29 mouse cellular contexts compared by ENCODE assay signal in genomic region chr16:87638098-87638497, GRCm38 (mm10).
A peak's percentile ranks its signal among the peaks of the same experiment; 100 is the strongest.
DNase-seq lines count a peak whose midpoint lies in the region; ATAC-seq and TF ChIP-seq lines count a peak whose summit lies in the region.
"Had no signal": no experiment of that assay in that cellular context is flagged by ENCODE, and none has a peak within 500 bp of the region (broad histone marks: within the 10 kb centered on the region; RNA-seq: fewer than 3 reads in every experiment).

No protein-coding gene starts in this region.

- 39% methylated on average over 1 of the region's 1 CpGs for WGBS in kidney, postnatal 0 days
- 30% methylated on average over 1 of the region's 1 CpGs for WGBS in kidney, embryonic 16.5 days
- WGBS in lung, postnatal 0 days: 35% methylated on average over 1 of the region's 1 CpGs

- TF ChIP-seq EP300 in lung, postnatal 0 days (IDR thresholded peaks at IDR 0.05): no peak

- no peaks in the 10 kb centered on the region for H3K27me3 ChIP-seq in kidney, postnatal 0 days (ENCODE audit: insufficient read depth, low read length)
- H3K27me3 ChIP-seq in kidney, embryonic 16.5 days (ENCODE audit: insufficient read depth, low read length): no peaks in the 10 kb centered on the region
- no peaks in the 10 kb centered on the region for H3K27me3 ChIP-seq in lung, postnatal 0 days (replicated peaks; ENCODE audit: insufficient read depth, low read length)
- H3K27me3 ChIP-seq: CH12.LX; embryonic facial prominence, embryonic 13.5 days; forebrain, embryonic 15.5 days; heart, embryonic 15.5 days; intestine, embryonic 15.5 days; limb, embryonic 15.5 days; liver, embryonic 13.5 days; megakaryocyte, embryonic 14.5 days; midbrain, embryonic 12.5 days; neural tube, embryonic 12.5 days; stomach, embryonic 15.5 days had no signal

- H3K4me2 ChIP-seq in kidney, postnatal 0 days (ENCODE audit: low read length): no peak overlapping the region
- H3K4me2 ChIP-seq in kidney, embryonic 16.5 days (replicated peaks; ENCODE audit: low read depth, low read length): no peak overlapping the region
- no peak overlapping the region for H3K4me2 ChIP-seq in lung, postnatal 0 days (replicated peaks; ENCODE audit: low read depth, low read length)
- H3K4me2 ChIP-seq: embryonic facial prominence, embryonic 13.5 days; forebrain, embryonic 15.5 days; heart, embryonic 15.5 days; intestine, embryonic 15.5 days; limb, embryonic 15.5 days; liver, embryonic 13.5 days; midbrain, embryonic 12.5 days; neural tube, embryonic 12.5 days; stomach, embryonic 15.5 days had no signal

- H3K4me3 ChIP-seq in kidney, postnatal 0 days (replicated peaks; ENCODE audit: low read depth, low read length): no peak overlapping the region
- H3K4me3 ChIP-seq in kidney, embryonic 16.5 days (ENCODE audit: low read length): no peak overlapping the region
- no peak overlapping the region for H3K4me3 ChIP-seq in lung, postnatal 0 days (ENCODE audit: low read depth, low read length)
- H3K4me3 ChIP-seq: embryonic facial prominence, embryonic 13.5 days; forebrain, embryonic 10.5 days; forebrain, embryonic 15.5 days; heart, embryonic 15.5 days; intestine, embryonic 15.5 days; limb, embryonic 10.5 days; limb, embryonic 15.5 days; liver, embryonic 13.5 days; megakaryocyte, embryonic 14.5 days; midbrain, embryonic 12.5 days; myocyte; neural tube, embryonic 12.5 days; stomach, embryonic 15.5 days had no signal

- H3K4me1 ChIP-seq in kidney, postnatal 0 days (replicated peaks; ENCODE audit: insufficient read depth, low read length): no peaks in the 10 kb centered on the region
- H3K4me1 ChIP-seq in kidney, embryonic 16.5 days (ENCODE audit: insufficient read depth, low read length): peaks cover 3% of the 10 kb centered on the region; the same call in 1 of the 2 replicates
- no peaks in the 10 kb centered on the region for H3K4me1 ChIP-seq in lung, postnatal 0 days (ENCODE audit: insufficient read depth, low read depth, low read length)
- H3K4me1 ChIP-seq: embryonic facial prominence, embryonic 13.5 days; forebrain, embryonic 10.5 days; forebrain, embryonic 15.5 days; heart, embryonic 15.5 days; intestine, embryonic 15.5 days; limb, embryonic 10.5 days; limb, embryonic 15.5 days; liver, embryonic 13.5 days; midbrain, embryonic 12.5 days; neural tube, embryonic 12.5 days; stomach, embryonic 15.5 days had no signal

- H3K36me3 ChIP-seq in kidney, postnatal 0 days (ENCODE audit: insufficient read depth, low read length): no peaks in the 10 kb centered on the region
- H3K36me3 ChIP-seq in kidney, embryonic 16.5 days (ENCODE audit: insufficient read depth, low read length): no peaks in the 10 kb centered on the region
- H3K36me3 ChIP-seq in lung, postnatal 0 days (ENCODE audit: insufficient read depth, low read length): no peaks in the 10 kb centered on the region
- H3K36me3 ChIP-seq: embryonic facial prominence, embryonic 13.5 days; forebrain, embryonic 10.5 days; forebrain, embryonic 15.5 days; heart, embryonic 15.5 days; intestine, embryonic 15.5 days; limb, embryonic 10.5 days; limb, embryonic 15.5 days; liver, embryonic 13.5 days; midbrain, embryonic 12.5 days; neural tube, embryonic 12.5 days; stomach, embryonic 15.5 days had no signal

- H3K9me3 ChIP-seq in kidney, postnatal 0 days (replicated peaks; ENCODE audit: low read length): no peaks in the 10 kb centered on the region
- H3K9me3 ChIP-seq in kidney, embryonic 16.5 days (ENCODE audit: low read length): no peaks in the 10 kb centered on the region
- no peaks in the 10 kb centered on the region for H3K9me3 ChIP-seq in lung, postnatal 0 days (ENCODE audit: low read length)
- H3K9me3 ChIP-seq: embryonic facial prominence, embryonic 13.5 days; forebrain, embryonic 10.5 days; forebrain, embryonic 15.5 days; heart, embryonic 15.5 days; intestine, embryonic 15.5 days; limb, embryonic 10.5 days; limb, embryonic 15.5 days; liver, embryonic 13.5 days; midbrain, embryonic 12.5 days; neural tube, embryonic 12.5 days; stomach, embryonic 15.5 days had no signal

- ATAC-seq in kidney, postnatal 0 days (replicated peaks; ENCODE audit: low FRiP score, low read depth): no peak
- ATAC-seq in kidney, embryonic 16.5 days (ENCODE audit: low FRiP score, low TSS enrichment): no peak
- no peak for ATAC-seq in lung, postnatal 0 days
- ATAC-seq in megakaryocyte progenitor cell, adult 5-6 weeks (replicated peaks; ENCODE audit: poor library complexity): peak; percentile 47; the same call in 1 of the 2 replicates
- no peak for ATAC-seq in activated CD4-positive, CD25-positive, alpha-beta regulatory T cell, adult 4 months
- ATAC-seq: forebrain, embryonic 15.5 days; hindbrain, embryonic 16.5 days; intestine, embryonic 15.5 days had no signal

- TF ChIP-seq CTCF in kidney, postnatal 0 days (IDR thresholded peaks at IDR 0.05; ENCODE audit: low read depth): no peak
- no peak for TF ChIP-seq CTCF in lung, postnatal 0 days (IDR thresholded peaks at IDR 0.05)

- no peak overlapping the region for H3K27ac ChIP-seq in kidney, postnatal 0 days
- H3K27ac ChIP-seq in kidney, embryonic 16.5 days (ENCODE audit: low read length): no peak overlapping the region
- H3K27ac ChIP-seq in lung, postnatal 0 days (ENCODE audit: low read length): no peak overlapping the region
- H3K27ac ChIP-seq: embryonic facial prominence, embryonic 13.5 days; forebrain, embryonic 10.5 days; forebrain, embryonic 15.5 days; heart, embryonic 15.5 days; intestine, embryonic 15.5 days; limb, embryonic 10.5 days; limb, embryonic 15.5 days; liver, embryonic 13.5 days; midbrain, embryonic 12.5 days; neural tube, embryonic 12.5 days; stomach, embryonic 15.5 days had no signal

- H3K9ac ChIP-seq in kidney, postnatal 0 days (ENCODE audit: low read depth, low read length): no peak overlapping the region
- no peak overlapping the region for H3K9ac ChIP-seq in kidney, embryonic 16.5 days (replicated peaks; ENCODE audit: low read length)
- no peak overlapping the region for H3K9ac ChIP-seq in lung, postnatal 0 days (replicated peaks; ENCODE audit: low read depth)
- H3K9ac ChIP-seq: embryonic facial prominence, embryonic 13.5 days; forebrain, embryonic 15.5 days; heart, embryonic 15.5 days; intestine, embryonic 15.5 days; limb, embryonic 15.5 days; liver, embryonic 13.5 days; midbrain, embryonic 12.5 days; neural tube, embryonic 12.5 days; stomach, embryonic 15.5 days had no signal

- DNase-seq in kidney, postnatal 0 days (ENCODE audit: low spot score): peak; percentile 37
- peak; percentile 29 for DNase-seq in lung, postnatal 36 days
- no peak for DNase-seq in lung, postnatal 0 days (ENCODE audit: low spot score)
- peak; percentile 22 for DNase-seq in brain, adult 2 months (ENCODE audit: low read depth, low spot score)
- no peak for DNase-seq in right cerebral cortex, postnatal 25 days
- DNase-seq: cerebellum, adult 11 months; cerebellum, adult 9-10 months; cerebellum, postnatal 36 days; embryo, embryonic 11 days; liver, embryonic 13.5 days; lung, adult 18-20 months; lung, postnatal 10 days had no signal

Comparison
In these comparisons a context has a peak if more than half of its experiments do, and no peak if none do; other contexts are left out.
1. DNase-seq: peak in kidney, postnatal 0 days (single experiment), lung, postnatal 36 days (single experiment) and brain, adult 2 months (single experiment); none in lung, postnatal 0 days (single experiment) and right cerebral cortex, postnatal 25 days (single experiment).